Comparison of ENCODE assay signal across 8 mouse cellular contexts in the genomic region with DNA sequence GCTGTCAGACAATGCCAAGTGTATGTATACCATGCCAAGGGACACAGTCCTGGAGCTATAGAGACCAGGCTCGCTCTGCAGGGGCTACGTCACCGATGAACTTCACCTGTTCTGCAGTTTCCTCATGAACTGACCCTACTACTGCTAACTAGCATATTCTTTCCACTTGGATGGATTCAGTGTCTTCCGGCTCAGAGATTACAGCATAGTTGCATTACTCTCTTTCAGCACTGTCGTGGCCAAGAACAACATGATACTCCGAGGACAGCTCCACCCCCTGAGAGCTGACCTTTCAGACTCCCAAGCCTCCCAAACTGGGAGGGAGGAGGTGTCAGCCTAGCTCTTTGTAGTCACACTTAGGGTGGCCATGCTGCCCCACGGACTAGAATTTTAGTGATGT.
A peak's percentile ranks its signal among the peaks of the same experiment; 100 is the strongest.
DNase-seq lines count a peak whose midpoint lies in the region; ATAC-seq and TF ChIP-seq lines count a peak whose summit lies in the region.

No protein-coding gene starts in this region.

- DNase-seq in cerebellum, adult 18-20 months: peak; percentile 35 to 48
- no peak for DNase-seq in cerebellum, postnatal 14 days
- DNase-seq in Patski (ENCODE audit: low read depth, low spot score): no peak
- DNase-seq in gastrocnemius, postnatal 10 days: peak; percentile 38
- DNase-seq in kidney, adult 11 months: peak; percentile 85
- DNase-seq in ovary, postnatal 36 days (ENCODE audit: low spot score): peak; percentile 60
- DNase-seq in frontal cortex, postnatal 14 days (ENCODE audit: low spot score in 2 of 2): no peak

- CTCF ChIA-PET in Patski (lab: Charles Lee): interaction anchor here (0.9 to 1.6 kb wide), 5 partner anchors 10 to 72 kb away, joined by 3 to 7 read pairs (median 4); no protein-coding TSS in a partner anchor

- no peak for TF ChIP-seq CTCF in Patski (IDR thresholded peaks at IDR 0.05)

- in situ Hi-C loops in Patski (cut with MboI; ENCODE audit: low pct_unique_long_range_greater_than_20kb): no loop called here

- H3K27me3 ChIP-seq in Patski: no peaks in the 10 kb centered on the region

- POLR2A ChIA-PET in Patski (lab: Charles Lee): no interaction called here

- peak; percentile 78 for ATAC-seq in Patski
- ATAC-seq in megakaryocyte, adult 5-6 weeks (ENCODE audit: poor library complexity, severe bottlenecking): no peak

Comparison
In these comparisons a context has a peak if more than half of its experiments do, and no peak if none do; other contexts are left out.
1. DNase-seq: peak in cerebellum, adult 18-20 months (2 of 2), gastrocnemius, postnatal 10 days (single experiment), kidney, adult 11 months (single experiment) and ovary, postnatal 36 days (single experiment); none in cerebellum, postnatal 14 days (0 of 2), Patski (single experiment) and frontal cortex, postnatal 14 days (0 of 2).